Mouse (Mus musculus): Measurements from ENCODE around the gene Fxyd2. TPM values are rescaled to one million over a fixed set of nuclear protein-coding genes. Genes with fewer than 3 reads are reported as not detected.

Gene Fxyd2
- polyA plus RNA-seq, 1 experiment from 2014 or later: 0.56 TPM

DNA sequence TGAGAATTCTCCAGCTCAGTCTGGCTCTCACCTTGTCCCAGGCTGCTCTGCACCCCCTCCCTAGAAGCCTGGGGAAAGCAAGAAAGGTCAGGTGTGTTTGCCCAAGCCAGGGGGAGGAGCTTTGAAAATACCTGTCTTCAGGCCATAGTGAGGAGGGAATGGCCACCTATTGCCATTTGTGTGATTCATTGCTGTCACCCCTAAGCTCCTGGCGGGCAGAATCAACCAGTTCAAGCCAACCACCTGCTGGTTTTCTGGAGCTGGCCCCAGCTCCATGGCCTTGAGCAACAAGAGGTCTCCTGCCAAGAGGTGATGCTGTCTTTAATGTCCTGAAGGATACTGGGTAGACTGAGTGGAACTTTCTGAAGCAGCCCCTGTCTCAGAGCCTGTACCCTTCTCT, 1.1 kb upstream of the Fxyd2 start:
- no peak for ATAC-seq (ENCODE audit: insufficient number of reproducible peaks, low FRiP score, low TSS enrichment, low read depth)
- Histone ChIP-seq H3K9ac (ENCODE audit: low read length) (no peak overlapping the region), H3K27me3 (ENCODE audit: control insufficient read depth, insufficient read depth, low read length) (no peaks in the 10 kb centered on the region), H3K4me3 (ENCODE audit: low read depth, low read length) (no peak overlapping the region), H3K4me1 (ENCODE audit: control insufficient read depth, insufficient read depth, low read length) (no peaks in the 10 kb centered on the region), H3K4me2 (ENCODE audit: low read depth, severe bottlenecking) (no peak overlapping the region), H3K36me3 (ENCODE audit: control insufficient read depth, insufficient read depth, low read length) (no peaks in the 10 kb centered on the region), H3K9me3 (ENCODE audit: control insufficient read depth, low read length) (no peaks in the 10 kb centered on the region), H3K27ac (replicated peaks; ENCODE audit: low read depth, low read length) (no peak overlapping the region)
- WGBS: 46% methylated on average over 1 of the region's 1 CpGs
- no peak for DNase-seq (ENCODE audit: low spot score)

DNA sequence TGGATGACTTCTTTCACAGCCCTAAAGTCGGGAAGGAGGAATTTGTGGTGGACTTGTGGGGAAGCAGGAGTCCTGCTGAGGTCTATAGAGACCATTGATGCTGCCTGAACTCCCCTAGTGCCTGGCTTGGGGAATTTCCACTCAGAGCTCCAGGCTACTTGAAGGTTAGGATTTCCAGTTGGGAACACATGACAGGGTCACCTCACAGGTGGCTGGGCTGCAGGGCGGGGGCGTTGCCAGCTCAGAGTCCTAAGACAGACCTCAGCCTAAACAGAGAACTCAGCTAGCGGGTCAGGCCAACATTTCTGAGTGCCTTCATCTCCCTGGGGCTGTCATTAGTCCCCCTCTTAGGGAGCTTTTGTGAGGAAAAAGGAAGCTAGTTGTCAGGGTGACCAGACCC, 2.4 kb downstream of the Fxyd2 start:
- no peak for ATAC-seq (ENCODE audit: insufficient number of reproducible peaks, low FRiP score, low TSS enrichment, low read depth)

GRCm38 (mm10) chr9:45402957-45403356, 3.5 kb downstream of the Fxyd2 start:
- Histone ChIP-seq H3K4me3 (ENCODE audit: low read depth, low read length) (no peak overlapping the region), H3K9me3 (ENCODE audit: control insufficient read depth, low read length) (no peaks in the 10 kb centered on the region), H3K4me2 (ENCODE audit: low read depth, severe bottlenecking) (no peak overlapping the region), H3K27ac (replicated peaks; ENCODE audit: low read depth, low read length) (no peak overlapping the region), H3K36me3 (ENCODE audit: control insufficient read depth, insufficient read depth, low read length) (no peaks in the 10 kb centered on the region), H3K4me1 (ENCODE audit: control insufficient read depth, insufficient read depth, low read length) (no peaks in the 10 kb centered on the region), H3K9ac (ENCODE audit: low read length) (no peak overlapping the region), H3K27me3 (ENCODE audit: control insufficient read depth, insufficient read depth, low read length) (no peaks in the 10 kb centered on the region)
- 40% methylated on average over 2 of the region's 2 CpGs for WGBS
- ATAC-seq (ENCODE audit: insufficient number of reproducible peaks, low FRiP score, low TSS enrichment, low read depth): no peak
- DNase-seq (ENCODE audit: low spot score): no peak

More for the DNA sequence above, 2.4 kb downstream of the Fxyd2 start:
- H3K4me3 ChIP-seq (ENCODE audit: low read depth, low read length): no peak overlapping the region
- no peak overlapping the region for H3K9ac ChIP-seq (ENCODE audit: low read length)
- H3K27ac ChIP-seq (replicated peaks; ENCODE audit: low read depth, low read length): no peak overlapping the region
- no peak for DNase-seq (ENCODE audit: low spot score)
- H3K4me2 ChIP-seq (ENCODE audit: low read depth, severe bottlenecking): no peak overlapping the region
- H3K4me1 ChIP-seq (ENCODE audit: control insufficient read depth, insufficient read depth, low read length): no peaks in the 10 kb centered on the region
- H3K36me3 ChIP-seq (ENCODE audit: control insufficient read depth, insufficient read depth, low read length): no peaks in the 10 kb centered on the region
- H3K27me3 ChIP-seq (ENCODE audit: control insufficient read depth, insufficient read depth, low read length): no peaks in the 10 kb centered on the region
- H3K9me3 ChIP-seq (ENCODE audit: control insufficient read depth, low read length): no peaks in the 10 kb centered on the region
- WGBS: 56% methylated on average over 4 of the region's 4 CpGs

DNA sequence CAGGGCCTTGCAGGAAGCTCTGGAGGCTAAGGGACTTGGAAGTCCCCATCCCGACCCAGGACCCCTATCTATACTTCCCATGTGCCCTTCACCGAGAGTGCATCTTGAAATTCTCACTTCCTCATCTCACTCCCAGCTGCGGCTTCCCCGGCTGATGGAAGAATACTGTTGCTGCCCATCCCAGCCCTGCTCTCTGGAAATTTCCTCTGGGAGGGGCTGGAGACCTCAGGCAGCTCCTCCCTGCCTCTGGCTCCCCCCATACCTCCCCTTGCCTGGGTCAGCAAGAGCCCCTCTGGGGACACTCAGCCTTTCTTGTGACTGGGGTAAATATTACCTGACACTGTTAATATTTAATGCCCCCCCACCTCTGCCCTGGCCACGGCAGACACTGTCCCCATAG, 6.2 kb downstream of the Fxyd2 start:
- Histone ChIP-seq H3K9ac (ENCODE audit: low read length) (no peak overlapping the region), H3K27me3 (ENCODE audit: control insufficient read depth, insufficient read depth, low read length) (no peaks in the 10 kb centered on the region), H3K4me2 (ENCODE audit: low read depth, severe bottlenecking) (no peak overlapping the region), H3K4me3 (ENCODE audit: low read depth, low read length) (no peak overlapping the region), H3K27ac (replicated peaks; ENCODE audit: low read depth, low read length) (no peak overlapping the region), H3K9me3 (ENCODE audit: control insufficient read depth, low read length) (no peaks in the 10 kb centered on the region), H3K36me3 (ENCODE audit: control insufficient read depth, insufficient read depth, low read length) (no peaks in the 10 kb centered on the region), H3K4me1 (ENCODE audit: control insufficient read depth, insufficient read depth, low read length) (no peaks in the 10 kb centered on the region)
- ATAC-seq (ENCODE audit: insufficient number of reproducible peaks, low FRiP score, low TSS enrichment, low read depth): no peak
- DNase-seq (ENCODE audit: low spot score): no peak
- 71% methylated on average over 5 of the region's 5 CpGs for WGBS

DNA sequence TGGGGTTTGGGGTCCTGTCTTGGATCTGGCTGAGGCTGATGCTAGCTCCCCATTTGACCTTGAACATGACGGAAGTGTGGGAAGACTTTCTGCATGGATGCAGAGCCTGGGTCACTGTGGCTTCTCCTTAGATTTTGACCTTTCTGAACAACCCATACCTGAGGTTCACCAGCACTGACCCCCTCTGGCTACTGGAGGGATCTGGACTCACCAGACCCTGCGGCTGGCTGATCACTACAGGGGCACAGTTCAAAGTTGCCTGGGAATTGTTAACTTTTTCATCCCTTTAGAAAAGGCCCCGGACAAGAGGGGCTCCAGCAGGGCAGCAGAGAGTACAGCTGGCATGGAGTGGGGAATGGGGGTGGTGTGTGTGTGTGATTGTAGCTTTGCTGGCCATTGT, 7.3 kb downstream of the Fxyd2 start:
- Histone ChIP-seq H3K27ac (replicated peaks; ENCODE audit: low read depth, low read length) (no peak overlapping the region), H3K4me3 (ENCODE audit: low read depth, low read length) (no peak overlapping the region), H3K9me3 (ENCODE audit: control insufficient read depth, low read length) (no peaks in the 10 kb centered on the region), H3K36me3 (ENCODE audit: control insufficient read depth, insufficient read depth, low read length) (no peaks in the 10 kb centered on the region), H3K4me1 (ENCODE audit: control insufficient read depth, insufficient read depth, low read length) (no peaks in the 10 kb centered on the region), H3K4me2 (ENCODE audit: low read depth, severe bottlenecking) (no peak overlapping the region), H3K9ac (ENCODE audit: low read length) (no peak overlapping the region), H3K27me3 (ENCODE audit: control insufficient read depth, insufficient read depth, low read length) (no peaks in the 10 kb centered on the region)
- 80% methylated on average over 3 of the region's 3 CpGs for WGBS
- no peak for ATAC-seq (ENCODE audit: insufficient number of reproducible peaks, low FRiP score, low TSS enrichment, low read depth)
- no peak for DNase-seq (ENCODE audit: low spot score)

DNA sequence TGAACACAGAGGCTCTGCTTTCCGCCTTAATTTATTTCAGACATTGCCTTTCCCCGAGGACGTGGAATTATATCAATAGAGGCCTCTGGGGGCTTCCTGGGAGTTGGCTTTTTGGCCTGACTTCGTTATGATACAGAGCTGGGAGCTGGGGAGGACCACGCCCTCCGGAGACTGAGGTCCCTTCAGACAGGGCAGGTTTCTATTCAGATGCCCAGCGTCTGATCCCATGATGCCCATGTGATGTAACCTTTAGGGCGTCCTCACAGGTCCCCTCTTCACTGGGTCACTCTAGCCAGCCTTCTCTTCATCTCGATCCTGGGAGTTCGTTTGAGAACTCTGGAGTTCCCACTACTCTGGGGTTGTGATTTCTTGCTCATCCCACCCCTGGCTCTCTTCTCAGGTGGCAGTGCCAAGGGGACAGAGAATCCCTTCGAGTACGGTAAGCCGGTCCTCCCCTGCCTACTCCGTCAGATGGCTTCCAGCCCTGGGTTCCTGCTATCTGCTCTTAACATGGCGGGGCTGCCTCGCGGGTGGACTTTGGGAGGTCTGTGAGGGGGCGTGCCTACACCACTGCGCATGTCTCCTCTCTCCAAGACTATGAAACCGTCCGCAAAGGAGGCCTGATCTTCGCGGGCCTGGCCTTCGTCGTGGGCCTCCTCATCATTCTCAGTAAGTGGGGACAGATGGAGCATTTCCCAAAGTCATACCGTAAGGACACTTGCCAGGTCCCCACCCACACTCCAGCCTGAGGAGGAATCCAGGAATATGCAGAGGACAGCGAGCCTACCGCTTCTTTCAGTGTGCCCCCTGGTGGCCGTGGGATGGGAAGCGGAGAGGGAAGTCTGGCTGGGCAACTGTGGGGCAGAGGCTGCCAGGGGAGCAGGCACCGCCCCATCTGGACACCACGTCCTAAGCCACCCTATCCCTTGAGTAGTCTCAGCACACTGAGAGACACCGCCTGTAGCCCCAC, 8.5 kb downstream of the Fxyd2 start:
- 35% methylated on average over 33 of the region's 33 CpGs for WGBS
- no peak overlapping the region for H3K27ac ChIP-seq (replicated peaks; ENCODE audit: low read depth, low read length)
- no peaks in the 10 kb centered on the region for H3K27me3 ChIP-seq (ENCODE audit: control insufficient read depth, insufficient read depth, low read length)
- H3K4me3 ChIP-seq (ENCODE audit: low read depth, low read length): no peak overlapping the region
- peak; percentile 86 for DNase-seq (ENCODE audit: low spot score)
- no peaks in the 10 kb centered on the region for H3K36me3 ChIP-seq (ENCODE audit: control insufficient read depth, insufficient read depth, low read length)
- ATAC-seq (ENCODE audit: insufficient number of reproducible peaks, low FRiP score, low TSS enrichment, low read depth): peak; percentile 46; the same call in 1 of the 2 replicates
- H3K9me3 ChIP-seq (ENCODE audit: control insufficient read depth, low read length): no peaks in the 10 kb centered on the region
- H3K9ac ChIP-seq (ENCODE audit: low read length): no peak overlapping the region
- no peaks in the 10 kb centered on the region for H3K4me1 ChIP-seq (ENCODE audit: control insufficient read depth, insufficient read depth, low read length)
- H3K4me2 ChIP-seq (ENCODE audit: low read depth, severe bottlenecking): peak overlapping the region; percentile 37

GRCm38 (mm10) chr9:45410193-45410592, 10.7 kb downstream of the Fxyd2 start:
- H3K27me3 ChIP-seq (ENCODE audit: control insufficient read depth, insufficient read depth, low read length): no peaks in the 10 kb centered on the region

GRCm38 (mm10) chr9:45410614-45411013, 11.1 kb downstream of the Fxyd2 start:
- ATAC-seq (ENCODE audit: insufficient number of reproducible peaks, low FRiP score, low TSS enrichment, low read depth) (no peak), DNase-seq (ENCODE audit: low spot score) (no peak)
- no peak overlapping the region for H3K27ac ChIP-seq (replicated peaks; ENCODE audit: low read depth, low read length)
- H3K4me1 ChIP-seq (ENCODE audit: control insufficient read depth, insufficient read depth, low read length): no peaks in the 10 kb centered on the region
- H3K36me3 ChIP-seq (ENCODE audit: control insufficient read depth, insufficient read depth, low read length): no peaks in the 10 kb centered on the region
- no peaks in the 10 kb centered on the region for H3K9me3 ChIP-seq (ENCODE audit: control insufficient read depth, low read length)
- 83% methylated on average over 2 of the region's 2 CpGs for WGBS
- H3K27me3 ChIP-seq (ENCODE audit: control insufficient read depth, insufficient read depth, low read length): no peaks in the 10 kb centered on the region
- H3K4me2 ChIP-seq (ENCODE audit: low read depth, severe bottlenecking): no peak overlapping the region
- H3K4me3 ChIP-seq (ENCODE audit: low read depth, low read length): no peak overlapping the region
- no peak overlapping the region for H3K9ac ChIP-seq (ENCODE audit: low read length)

More at GRCm38 (mm10) chr9:45410193-45410592, 10.7 kb downstream of the Fxyd2 start:
- H3K9me3 ChIP-seq (ENCODE audit: control insufficient read depth, low read length): no peaks in the 10 kb centered on the region
- no peak overlapping the region for H3K27ac ChIP-seq (replicated peaks; ENCODE audit: low read depth, low read length)
- 81% methylated on average over 5 of the region's 5 CpGs for WGBS
- H3K36me3 ChIP-seq (ENCODE audit: control insufficient read depth, insufficient read depth, low read length): no peaks in the 10 kb centered on the region
- H3K9ac ChIP-seq (ENCODE audit: low read length): no peak overlapping the region
- H3K4me3 ChIP-seq (ENCODE audit: low read depth, low read length): no peak overlapping the region
- H3K4me1 ChIP-seq (ENCODE audit: control insufficient read depth, insufficient read depth, low read length): no peaks in the 10 kb centered on the region
- ATAC-seq (ENCODE audit: insufficient number of reproducible peaks, low FRiP score, low TSS enrichment, low read depth) (no peak), DNase-seq (ENCODE audit: low spot score) (no peak)
- H3K4me2 ChIP-seq (ENCODE audit: low read depth, severe bottlenecking): no peak overlapping the region

Data from limb, embryonic 11.5 days (tissue).